Mouse (Mus musculus) neural tube, embryonic 14.5 days (tissue): ENCODE results near the gene Rcan1. TPM values are rescaled to one million over a fixed set of nuclear protein-coding genes. Genes with fewer than 3 reads are reported as not detected.

ENCODE experiments used
- ATAC-seq: fragments of 200-750 bp; cut with Nextera tagmentation; 2 replicates; pipeline ENCODE4 v1.8.0; 2017; ENCODE audit warnings: low read depth, mild to moderate bottlenecking, moderate TSS enrichment, moderate library complexity
- H3K27ac ChIP-seq: fragments of 300-500 bp; sonication (generic); 2 replicates; pipeline ENCODE4 v1.5.1; 2014; ENCODE audit warnings: low read depth, mild to moderate bottlenecking, control low read depth, low read length, moderate library complexity, mixed read lengths
- H3K27me3 ChIP-seq: fragments of 300-500 bp; sonication (generic); 2 replicates; pipeline ENCODE4 v1.6.1; 2014; ENCODE audit warnings: low read length; ENCODE audit not compliant: control insufficient read depth, insufficient read depth
- H3K36me3 ChIP-seq: fragments of 300-500 bp; sonication (generic); 2 replicates; pipeline ENCODE4 v1.6.1; 2014; ENCODE audit warnings: low read length, mixed read lengths; ENCODE audit not compliant: control insufficient read depth, insufficient read depth
- H3K4me1 ChIP-seq: fragments of 300-500 bp; sonication (generic); 2 replicates; pipeline ENCODE4 v1.6.1; 2014; ENCODE audit warnings: low read length; ENCODE audit not compliant: control insufficient read depth, insufficient read depth
- H3K4me2 ChIP-seq: fragments of 300-500 bp; sonication (generic); 2 replicates; pipeline ENCODE4 v1.6.1; 2014; ENCODE audit warnings: mild to moderate bottlenecking, low read depth, low read length, control low read depth
- H3K4me3 ChIP-seq: fragments of 300-500 bp; sonication (generic); 2 replicates; pipeline ENCODE4 v1.5.1; 2014; ENCODE audit warnings: low read depth, low read length, control low read depth, mixed read lengths
- H3K9ac ChIP-seq: fragments of 300-500 bp; sonication (generic); replicated peaks from 2 replicates; pipeline ENCODE4 v1.6.1; 2014; ENCODE audit warnings: low read depth, mild to moderate bottlenecking, control low read depth, low read length, mixed read lengths
- H3K9me3 ChIP-seq: fragments of 300-500 bp; sonication (generic); 2 replicates; pipeline ENCODE4 v1.6.1; 2016; ENCODE audit warnings: low read length; ENCODE audit not compliant: control insufficient read depth
- WGBS: fragments of 180-500 bp; shearing (Covaris S2); extraction: QIAGEN DNeasy Blood & Tissue Kit; methylation state at CpG from one replicate; pipeline ENCODE4 v1.1.7; 2014; 5-methylcytosine and 5-hydroxymethylcytosine counted together
- polyA plus RNA-seq: library from polyadenylated mRNA; unstranded; fragments of >200 nt; fragmentation: Nextera tagmentation; extraction: Ambion mirVana; gene quantifications from 2 replicates; pipeline ENCODE4 v1.2.1, GENCODE M21; 2014

Rcan1 gene
- polyA plus RNA-seq, 1 experiment from 2014 or later: 70.6 TPM

DNA sequence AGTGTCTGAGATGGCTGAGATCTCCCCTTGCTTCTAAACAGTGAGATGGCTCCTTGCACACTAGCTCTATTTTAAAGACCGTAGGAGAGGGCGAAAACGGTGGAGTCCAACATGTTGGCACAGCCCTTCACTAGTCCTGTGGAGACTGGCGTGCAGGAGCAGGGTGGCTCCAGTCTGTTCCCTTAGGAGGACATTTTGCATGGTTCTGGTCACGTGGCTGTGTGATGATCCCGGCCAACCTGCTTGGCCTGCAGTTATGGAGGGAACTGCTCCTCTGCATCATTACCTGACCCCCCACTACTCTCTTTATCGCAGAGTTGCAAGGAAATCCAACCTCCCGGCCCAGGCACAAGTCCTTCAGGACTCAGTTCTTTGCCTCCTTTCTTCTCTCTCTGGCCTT lies 29.9 kb upstream of the Rcan1 start:
- 89% methylated on average over 8 of the region's 8 CpGs for WGBS
- H3K4me2 ChIP-seq: no peak overlapping the region
- no peak overlapping the region for H3K9ac ChIP-seq
- no peak overlapping the region for H3K4me3 ChIP-seq
- no peaks in the 10 kb centered on the region for H3K9me3 ChIP-seq
- H3K36me3 ChIP-seq: no peaks in the 10 kb centered on the region
- ATAC-seq: no peak
- H3K27ac ChIP-seq: no peak overlapping the region
- H3K4me1 ChIP-seq: peaks cover 9% of the 10 kb centered on the region
- H3K27me3 ChIP-seq: peaks cover 27% of the 10 kb centered on the region

DNA sequence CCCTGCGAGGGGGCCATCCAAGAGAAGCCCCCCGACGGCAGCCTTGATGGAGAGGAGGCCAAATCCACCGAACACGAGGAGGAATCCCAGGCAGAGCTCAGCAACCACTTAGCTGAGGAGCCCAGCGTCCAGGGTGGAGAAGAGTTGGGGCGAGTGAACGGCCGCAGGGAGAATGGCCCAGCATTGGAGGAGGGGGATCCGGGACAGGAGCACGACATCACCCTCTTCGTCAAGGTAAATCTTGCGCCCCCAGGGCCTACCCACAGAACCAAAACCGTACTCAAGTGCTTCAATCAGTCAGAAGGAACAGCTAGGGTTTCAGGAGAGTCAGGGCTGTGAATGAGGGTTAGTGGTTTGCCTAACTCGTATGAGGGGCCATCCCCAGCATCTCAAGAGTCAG lies 28.7 kb upstream of the Rcan1 start:
- peaks cover 27% of the 10 kb centered on the region for H3K27me3 ChIP-seq
- no peak overlapping the region for H3K27ac ChIP-seq
- WGBS: 22% methylated on average over 15 of the region's 15 CpGs
- H3K4me3 ChIP-seq: peak overlapping the region; percentile 46
- no peak for ATAC-seq
- no peaks in the 10 kb centered on the region for H3K36me3 ChIP-seq
- H3K4me1 ChIP-seq: peaks cover 9% of the 10 kb centered on the region
- no peaks in the 10 kb centered on the region for H3K9me3 ChIP-seq
- peak overlapping the region; percentile 84; the same call in 1 of the 2 replicates for H3K4me2 ChIP-seq
- 0 out of 2 replicates have a peak overlapping the region, but pooled peaks have one; percentile 34 for H3K9ac ChIP-seq

DNA sequence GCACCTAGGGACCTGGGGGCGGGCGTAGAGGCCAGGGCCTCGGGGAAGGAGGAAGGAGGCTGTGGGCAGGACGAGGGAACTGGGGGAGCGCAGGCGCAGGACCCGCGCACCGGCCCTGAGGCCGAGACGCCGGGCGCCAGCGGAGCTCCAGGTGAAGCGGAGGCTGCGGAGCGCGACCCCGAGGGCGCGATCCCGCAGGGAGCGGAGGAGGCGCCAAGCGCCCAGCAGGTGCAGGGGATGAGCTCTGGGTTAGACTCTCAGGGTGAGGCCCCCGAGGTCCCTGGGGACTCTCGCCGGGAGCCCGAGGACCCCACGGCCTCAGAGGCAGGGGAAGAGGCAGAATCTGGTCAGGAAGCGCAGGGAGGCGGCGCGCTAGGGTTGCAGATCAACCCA lies 27.9 kb upstream of the Rcan1 start:
- Histone ChIP-seq H3K27me3 (peaks cover 27% of the 10 kb centered on the region), H3K36me3 (no peaks in the 10 kb centered on the region), H3K4me1 (peaks cover 9% of the 10 kb centered on the region), H3K27ac (no peak overlapping the region; the same call in 1 of the 2 replicates), H3K9ac (peak overlapping the region; percentile 34), H3K4me2 (peak overlapping the region; percentile 84), H3K4me3 (peak overlapping the region; percentile 46), H3K9me3 (no peaks in the 10 kb centered on the region)
- WGBS: under 1% methylated on average over 34 of the region's 34 CpGs
- ATAC-seq: peak; percentile 31; the same call in 1 of the 2 replicates

DNA sequence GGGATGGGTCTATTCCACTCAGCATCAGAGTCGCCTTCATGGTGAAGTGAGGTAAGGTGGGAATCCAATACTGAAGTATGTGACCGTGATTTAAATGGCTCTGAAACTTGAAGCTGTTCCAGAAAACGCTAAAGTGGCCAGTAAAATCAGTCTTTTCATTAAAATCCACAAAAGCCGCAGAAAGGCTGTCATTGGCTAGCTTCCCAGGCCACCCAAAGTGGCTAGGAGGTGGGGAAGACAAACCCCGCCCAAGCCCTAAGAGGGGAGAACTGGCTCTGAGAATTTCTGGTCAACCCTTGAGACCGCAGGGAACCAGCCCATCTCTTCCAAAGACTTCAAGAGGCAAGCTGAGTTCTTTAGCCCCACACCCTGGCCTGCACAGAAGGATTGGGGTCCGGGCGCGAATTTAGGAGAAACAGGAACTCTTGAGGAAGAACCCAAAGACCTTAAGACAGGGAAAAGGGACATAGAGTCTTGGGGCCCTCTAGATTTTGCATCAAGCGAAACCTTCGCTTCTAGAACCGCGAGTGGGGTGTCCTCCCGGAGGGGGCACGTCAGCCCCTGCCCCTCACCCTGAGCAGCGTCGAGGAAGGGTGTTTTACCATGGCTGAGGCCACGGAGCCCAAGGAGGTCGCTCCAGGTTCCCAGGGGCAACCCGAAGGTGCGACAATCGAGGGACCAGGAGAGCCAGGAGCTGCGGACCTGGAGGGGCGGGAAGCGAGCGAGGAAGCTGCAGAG lies 27.4 kb upstream of the Rcan1 start:
- no peaks in the 10 kb centered on the region for H3K36me3 ChIP-seq
- no peak overlapping the region for H3K27ac ChIP-seq
- WGBS: 7% methylated on average over 26 of the region's 26 CpGs

DNA sequence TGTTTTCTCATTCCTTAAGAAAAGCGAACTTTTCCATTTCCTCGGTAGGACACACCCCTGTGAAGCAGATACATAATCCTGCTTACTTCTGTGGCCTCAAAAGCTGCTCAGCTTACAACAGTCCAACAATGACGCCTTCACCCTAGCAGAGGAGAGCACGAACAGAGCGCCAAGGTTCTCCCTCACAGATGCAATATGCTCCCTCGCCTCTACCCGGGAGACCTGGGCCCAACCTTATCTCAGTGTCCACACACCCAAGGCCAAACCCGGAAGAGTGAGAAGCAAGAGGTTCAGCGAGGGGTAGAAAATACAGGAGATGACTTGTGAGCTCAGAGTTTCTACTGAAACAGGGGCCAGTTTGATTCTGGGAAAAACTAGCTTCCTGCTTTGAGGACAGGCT lies 18.7 kb upstream of the Rcan1 start:
- Histone ChIP-seq H3K9me3 (no peaks in the 10 kb centered on the region), H3K4me3 (no peak overlapping the region), H3K4me1 (no peaks in the 10 kb centered on the region), H3K36me3 (no peaks in the 10 kb centered on the region), H3K9ac (no peak overlapping the region), H3K4me2 (no peak overlapping the region), H3K27me3 (no peaks in the 10 kb centered on the region), H3K27ac (no peak overlapping the region)
- 86% methylated on average over 9 of the region's 9 CpGs for WGBS
- no peak for ATAC-seq

More for the DNA sequence above, 27.4 kb upstream of the Rcan1 start:
- H3K9ac ChIP-seq: peak overlapping the region; percentile 34
- no peak for ATAC-seq
- peaks cover 9% of the 10 kb centered on the region for H3K4me1 ChIP-seq
- peak overlapping the region; percentile 46 for H3K4me3 ChIP-seq
- peak overlapping the region; percentile 84 for H3K4me2 ChIP-seq
- peaks cover 27% of the 10 kb centered on the region for H3K27me3 ChIP-seq
- H3K9me3 ChIP-seq: no peaks in the 10 kb centered on the region

DNA sequence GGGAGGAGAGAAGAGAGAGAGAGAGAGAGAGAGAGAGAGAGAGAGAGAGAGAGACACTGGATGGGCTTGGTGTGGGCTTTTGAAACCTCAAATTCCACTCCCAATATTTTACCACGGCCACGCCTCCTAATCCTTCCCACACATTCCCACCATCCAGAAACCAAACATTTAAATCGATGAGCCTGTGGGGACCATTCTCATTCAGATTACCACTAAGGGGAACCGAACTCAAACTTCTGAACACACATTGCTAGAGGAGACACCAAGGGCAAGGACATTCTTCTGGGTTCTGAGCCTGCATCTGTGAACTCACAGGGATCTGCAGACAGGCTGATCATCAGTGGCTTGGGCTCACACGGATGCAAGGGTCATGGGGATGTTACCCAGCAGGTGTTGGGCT lies 17.8 kb upstream of the Rcan1 start:
- no peaks in the 10 kb centered on the region for H3K36me3 ChIP-seq
- H3K4me2 ChIP-seq: no peak overlapping the region
- H3K9ac ChIP-seq: no peak overlapping the region
- WGBS: 89% methylated on average over 5 of the region's 5 CpGs
- no peak for ATAC-seq
- H3K27me3 ChIP-seq: no peaks in the 10 kb centered on the region
- H3K4me3 ChIP-seq: no peak overlapping the region
- no peaks in the 10 kb centered on the region for H3K4me1 ChIP-seq
- H3K9me3 ChIP-seq: no peaks in the 10 kb centered on the region
- no peak overlapping the region for H3K27ac ChIP-seq

DNA sequence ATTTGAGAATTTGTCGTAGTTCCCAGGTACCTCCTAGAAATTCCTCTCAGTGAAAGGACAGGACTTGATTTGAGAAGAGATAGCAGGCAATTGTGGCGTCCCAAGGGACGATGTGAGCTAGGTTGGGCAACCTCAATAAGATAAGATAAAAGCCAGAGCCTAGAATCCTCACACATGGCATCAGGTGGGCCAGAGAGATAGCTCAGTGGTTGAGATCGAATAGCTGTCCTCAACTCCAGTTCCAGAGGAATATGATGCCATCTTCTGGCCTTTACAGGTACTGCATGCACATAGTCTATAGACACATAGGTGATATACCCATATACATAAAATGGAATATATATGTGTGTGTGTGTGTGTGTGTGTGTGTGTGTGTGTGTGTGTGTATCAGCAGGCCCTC lies 16.8 kb upstream of the Rcan1 start:
- no peaks in the 10 kb centered on the region for H3K4me1 ChIP-seq
- H3K4me3 ChIP-seq: no peak overlapping the region
- no peak overlapping the region for H3K4me2 ChIP-seq
- no peak for ATAC-seq
- no peaks in the 10 kb centered on the region for H3K27me3 ChIP-seq
- WGBS: 69% methylated on average over 4 of the region's 4 CpGs
- H3K27ac ChIP-seq: no peak overlapping the region
- no peak overlapping the region for H3K9ac ChIP-seq
- no peaks in the 10 kb centered on the region for H3K9me3 ChIP-seq
- H3K36me3 ChIP-seq: no peaks in the 10 kb centered on the region

DNA sequence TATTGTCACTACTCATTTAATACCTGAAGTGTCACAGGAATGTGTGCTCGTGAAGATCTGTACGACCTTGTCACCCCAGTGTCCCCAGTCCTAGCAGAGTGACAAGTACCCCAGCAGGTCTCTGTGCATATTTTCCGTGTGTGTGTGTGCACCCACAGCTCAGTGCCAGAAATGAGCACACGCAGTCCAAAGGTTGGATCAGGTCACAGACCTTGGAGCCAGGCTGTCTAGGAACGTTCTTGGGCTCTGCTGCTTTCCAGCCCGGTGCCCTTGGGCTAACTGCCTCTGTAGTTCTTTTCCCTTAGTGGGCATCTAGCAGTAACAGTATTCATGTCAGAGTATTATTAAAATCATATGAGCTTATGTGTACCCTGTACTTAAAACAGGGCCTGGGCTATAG lies 16.4 kb upstream of the Rcan1 start:
- H3K36me3 ChIP-seq: no peaks in the 10 kb centered on the region

DNA sequence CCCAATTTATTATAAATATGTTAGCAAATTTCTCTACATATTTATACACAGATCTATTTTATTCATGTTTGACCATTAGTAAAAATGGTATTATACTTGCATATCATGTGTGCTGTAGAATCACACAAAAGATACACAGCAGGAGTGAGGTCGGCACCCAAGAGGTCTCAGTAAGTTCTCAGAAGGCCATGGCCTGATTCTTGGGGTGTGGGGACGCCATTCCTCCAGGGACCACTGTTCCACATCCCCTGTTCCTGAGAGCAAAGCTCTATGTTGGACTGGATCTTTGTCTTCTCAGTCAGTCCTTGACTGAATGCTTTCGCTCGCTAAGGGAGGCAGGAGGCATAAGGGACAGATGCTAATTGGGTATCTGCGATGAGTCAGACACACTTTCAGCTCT lies 14.8 kb upstream of the Rcan1 start, which contains the start of gene Clic6:
Clic6 (plus strand) TSS at position 301 of the 400 bp plus-strand sequence.
- Histone ChIP-seq H3K4me2 (no peak within 1 kb of the TSS), H3K4me1 (no peaks in the 10 kb centered on the region), H3K4me3 (no peak within 1 kb of the TSS), H3K27me3 (no peaks in the 10 kb centered on the region), H3K9me3 (no peaks in the 10 kb centered on the region), H3K36me3 (no peaks in the 10 kb centered on the region), H3K9ac (no peak within 1 kb of the TSS), H3K27ac (no peak within 1 kb of the TSS)
- ATAC-seq: no peak
- 88% methylated on average over 5 of the region's 5 CpGs for WGBS

More for the DNA sequence above, 16.4 kb upstream of the Rcan1 start:
- Histone ChIP-seq H3K4me3 (no peak overlapping the region), H3K9ac (no peak overlapping the region), H3K9me3 (no peaks in the 10 kb centered on the region), H3K27me3 (no peaks in the 10 kb centered on the region), H3K27ac (no peak overlapping the region), H3K4me2 (no peak overlapping the region), H3K4me1 (no peaks in the 10 kb centered on the region)
- WGBS: 87% methylated on average over 6 of the region's 6 CpGs
- no peak for ATAC-seq
